Mouse (Mus musculus) forebrain, embryonic 11.5 days (tissue): ENCODE data around the gene Otog. TPM values are rescaled to one million over a fixed set of nuclear protein-coding genes. Genes with fewer than 3 reads are reported as not detected.

ENCODE experiments used
- ATAC-seq: fragments of 200-750 bp; cut with Nextera tagmentation; replicated peaks from 2 replicates; pipeline ENCODE4 v1.8.0; 2017; ENCODE audit warnings: moderate TSS enrichment; ENCODE audit not compliant: low FRiP score
- DNase-seq: peaks from one replicate; pipeline ENCODE4 v3.0.0-alpha.2; 2017; ENCODE audit warnings: low spot score
- H3K27ac ChIP-seq: fragments of 300-500 bp; sonication (generic); 2 replicates; pipeline ENCODE4 v1.5.1; 2014; ENCODE audit warnings: low read depth, low read length
- H3K27me3 ChIP-seq: fragments of 300-500 bp; sonication (generic); 2 replicates; pipeline ENCODE4 v1.6.1; 2014; ENCODE audit warnings: mild to moderate bottlenecking, low read length, mixed read lengths; ENCODE audit not compliant: control insufficient read depth, insufficient read depth
- H3K36me3 ChIP-seq: fragments of 300-500 bp; sonication (generic); 2 replicates; pipeline ENCODE4 v1.6.1; 2014; ENCODE audit warnings: mild to moderate bottlenecking, low read length, moderate library complexity, mixed read lengths; ENCODE audit not compliant: control insufficient read depth, insufficient read depth
- H3K4me1 ChIP-seq: fragments of 300-500 bp; sonication (generic); replicated peaks from 2 replicates; pipeline ENCODE4 v1.6.1; 2014; ENCODE audit warnings: low read length, mixed read lengths; ENCODE audit not compliant: control insufficient read depth, insufficient read depth
- H3K4me2 ChIP-seq: fragments of 300-500 bp; sonication (generic); 2 replicates; pipeline ENCODE4 v1.6.1; 2014; ENCODE audit warnings: low read depth, mild to moderate bottlenecking, low read length, moderate library complexity, mixed read lengths; ENCODE audit not compliant: severe bottlenecking
- H3K4me3 ChIP-seq: fragments of 300-500 bp; sonication (generic); 2 replicates; pipeline ENCODE4 v1.5.1; 2014; ENCODE audit warnings: low read depth, low read length
- H3K9ac ChIP-seq: fragments of 300-500 bp; sonication (generic); 2 replicates; pipeline ENCODE4 v1.6.1; 2014; ENCODE audit warnings: low read length
- H3K9me3 ChIP-seq: fragments of 300-500 bp; sonication (generic); 2 replicates; pipeline ENCODE4 v1.6.1; 2016; ENCODE audit warnings: low read length, mixed read lengths; ENCODE audit not compliant: control insufficient read depth
- WGBS: fragments of 180-500 bp; shearing (Covaris S2); extraction: QIAGEN DNeasy Blood & Tissue Kit; methylation state at CpG from one replicate; pipeline ENCODE4 v1.1.7; 2014; 5-methylcytosine and 5-hydroxymethylcytosine counted together
- polyA plus RNA-seq: library from polyadenylated mRNA; unstranded; fragments of >200 nt; fragmentation: Nextera tagmentation; extraction: Ambion mirVana; gene quantifications from 2 replicates; pipeline ENCODE4 v1.2.1, GENCODE M21; 2014

The Otog gene
- polyA plus RNA-seq, 1 experiment from 2014 or later, result 0.11 TPM

- 73% methylated on average over 4 of the region's 4 CpGs for WGBS
- H3K27ac ChIP-seq, result no peak overlapping the region
- H3K36me3 ChIP-seq, result no peaks in the 10 kb centered on the region
- no peak for ATAC-seq
- no peak for DNase-seq
- H3K27me3 ChIP-seq, result no peaks in the 10 kb centered on the region
- no peak overlapping the region for H3K4me2 ChIP-seq
- no peak overlapping the region for H3K9ac ChIP-seq
- no peaks in the 10 kb centered on the region for H3K4me1 ChIP-seq
- no peak overlapping the region for H3K4me3 ChIP-seq
- H3K9me3 ChIP-seq, result no peaks in the 10 kb centered on the region
Observed at GRCm38 (mm10) chr7:46327896-46328295, 87.1 kb downstream of the Otog start.

DNA sequence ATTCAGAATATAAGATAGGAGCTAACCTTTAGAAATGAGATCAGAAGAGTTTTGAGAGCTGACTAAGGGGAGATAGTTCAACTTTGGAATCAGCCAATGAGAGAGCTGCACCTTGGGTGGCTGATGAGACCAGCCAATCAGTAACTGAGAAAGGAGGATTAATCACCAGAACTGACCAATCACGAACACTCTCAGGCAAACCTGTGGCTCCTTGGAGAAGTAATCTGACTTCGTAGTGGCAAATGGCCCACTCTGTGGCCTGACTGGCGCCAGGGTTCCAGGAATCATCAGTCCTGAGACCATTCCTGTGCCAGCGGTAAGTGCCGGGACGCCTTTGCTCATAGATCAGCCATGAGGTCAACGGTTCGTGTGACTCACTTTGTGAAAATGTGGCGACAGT is 96.6 kb downstream of the Otog start:
- Histone ChIP-seq H3K4me2 (no peak overlapping the region), H3K9ac (no peak overlapping the region), H3K4me3 (no peak overlapping the region), H3K4me1 (no peaks in the 10 kb centered on the region), H3K27ac (no peak overlapping the region), H3K27me3 (no peaks in the 10 kb centered on the region), H3K36me3 (no peaks in the 10 kb centered on the region), H3K9me3 (no peaks in the 10 kb centered on the region)
- ATAC-seq (no peak), DNase-seq (no peak)
- 92% methylated on average over 9 of the region's 9 CpGs for WGBS

GRCm38 (mm10) chr7:46339818-46340217 is 99.0 kb downstream of the Otog start:
- Histone ChIP-seq H3K4me1 (no peaks in the 10 kb centered on the region), H3K9me3 (no peaks in the 10 kb centered on the region), H3K9ac (no peak overlapping the region), H3K4me3 (no peak overlapping the region), H3K4me2 (no peak overlapping the region), H3K27me3 (no peaks in the 10 kb centered on the region), H3K27ac (no peak overlapping the region), H3K36me3 (no peaks in the 10 kb centered on the region)
- 40% methylated on average over 3 of the region's 3 CpGs for WGBS
- ATAC-seq (no peak), DNase-seq (no peak)

DNA sequence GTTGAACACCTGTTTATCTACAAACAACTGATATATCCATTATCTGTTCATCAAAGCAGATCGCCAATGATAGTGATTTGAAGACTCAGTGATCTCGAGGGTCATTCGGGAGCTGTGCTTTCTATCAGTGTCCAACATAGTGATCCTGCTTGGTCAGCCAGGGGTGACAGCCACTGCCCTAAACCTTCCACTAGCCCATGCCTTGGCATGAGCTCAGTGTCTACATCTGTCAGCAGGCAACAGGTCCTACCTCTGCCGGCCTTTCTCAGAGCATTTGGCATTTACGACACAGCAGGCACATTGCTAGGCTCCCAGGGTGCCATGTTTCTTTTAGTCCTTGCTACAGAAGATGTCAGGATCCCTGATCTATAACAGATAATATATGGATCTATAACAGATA is 99.5 kb downstream of the Otog start:
- DNase-seq, result no peak
- no peaks in the 10 kb centered on the region for H3K4me1 ChIP-seq
- H3K4me3 ChIP-seq, result no peak overlapping the region
- no peak overlapping the region for H3K9ac ChIP-seq
- ATAC-seq, result no peak
- H3K9me3 ChIP-seq, result no peaks in the 10 kb centered on the region
- no peak overlapping the region for H3K4me2 ChIP-seq
- no peaks in the 10 kb centered on the region for H3K27me3 ChIP-seq
- 79% methylated on average over 5 of the region's 5 CpGs for WGBS
- H3K27ac ChIP-seq, result no peak overlapping the region
- H3K36me3 ChIP-seq, result no peaks in the 10 kb centered on the region

- H3K9ac ChIP-seq, result no peak overlapping the region
- WGBS, result 85% methylated on average over 9 of the region's 9 CpGs
- H3K4me2 ChIP-seq, result no peak overlapping the region
- DNase-seq (no peak), ATAC-seq (no peak)
- no peaks in the 10 kb centered on the region for H3K4me1 ChIP-seq
- no peak overlapping the region for H3K27ac ChIP-seq
- no peaks in the 10 kb centered on the region for H3K27me3 ChIP-seq
- H3K36me3 ChIP-seq, result no peaks in the 10 kb centered on the region
- H3K9me3 ChIP-seq, result no peaks in the 10 kb centered on the region
- no peak overlapping the region for H3K4me3 ChIP-seq
Observed at GRCm38 (mm10) chr7:46341471-46341870, 100.7 kb downstream of the Otog start.

- Histone ChIP-seq H3K4me3 (no peak overlapping the region), H3K36me3 (no peaks in the 10 kb centered on the region), H3K4me2 (no peak overlapping the region), H3K9me3 (no peaks in the 10 kb centered on the region), H3K9ac (no peak overlapping the region), H3K4me1 (0 out of 2 replicates have a peak, but pooled peaks cover 4% of the 10 kb centered on the region), H3K27ac (no peak overlapping the region), H3K27me3 (peaks cover 22% of the 10 kb centered on the region)
- DNase-seq, result no peak
- ATAC-seq, result no peak
- WGBS, result 61% methylated on average over 4 of the region's 4 CpGs
Observed at GRCm38 (mm10) chr7:46347692-46348091, 106.9 kb downstream of the Otog start.

GRCm38 (mm10) chr7:46348813-46349212 is 108.0 kb downstream of the Otog start:
- no peak overlapping the region for H3K27ac ChIP-seq
- peak overlapping the region; percentile 27 for H3K4me2 ChIP-seq
- H3K27me3 ChIP-seq, result peaks cover 22% of the 10 kb centered on the region
- ATAC-seq, result no peak
- no peaks in the 10 kb centered on the region for H3K36me3 ChIP-seq
- H3K4me1 ChIP-seq, result 0 out of 2 replicates have a peak, but pooled peaks cover 4% of the 10 kb centered on the region
- no peak for DNase-seq
- H3K9ac ChIP-seq, result no peak overlapping the region
- WGBS, result under 1% methylated on average over 36 of the region's 36 CpGs
- no peaks in the 10 kb centered on the region for H3K9me3 ChIP-seq
- H3K4me3 ChIP-seq, result peak overlapping the region; percentile 3; the same call in 1 of the 2 replicates

- ATAC-seq, result no peak
- 0 out of 2 replicates have a peak, but pooled peaks cover 4% of the 10 kb centered on the region for H3K4me1 ChIP-seq
- H3K36me3 ChIP-seq, result no peaks in the 10 kb centered on the region
- H3K4me3 ChIP-seq, result no peak overlapping the region
- peaks cover 22% of the 10 kb centered on the region for H3K27me3 ChIP-seq
- 48% methylated on average over 9 of the region's 9 CpGs for WGBS
- no peak overlapping the region for H3K4me2 ChIP-seq
- no peak overlapping the region for H3K9ac ChIP-seq
- H3K9me3 ChIP-seq, result no peaks in the 10 kb centered on the region
- DNase-seq, result no peak
- H3K27ac ChIP-seq, result no peak overlapping the region
Observed at GRCm38 (mm10) chr7:46350119-46350702, 109.4 kb downstream of the Otog start.

DNA sequence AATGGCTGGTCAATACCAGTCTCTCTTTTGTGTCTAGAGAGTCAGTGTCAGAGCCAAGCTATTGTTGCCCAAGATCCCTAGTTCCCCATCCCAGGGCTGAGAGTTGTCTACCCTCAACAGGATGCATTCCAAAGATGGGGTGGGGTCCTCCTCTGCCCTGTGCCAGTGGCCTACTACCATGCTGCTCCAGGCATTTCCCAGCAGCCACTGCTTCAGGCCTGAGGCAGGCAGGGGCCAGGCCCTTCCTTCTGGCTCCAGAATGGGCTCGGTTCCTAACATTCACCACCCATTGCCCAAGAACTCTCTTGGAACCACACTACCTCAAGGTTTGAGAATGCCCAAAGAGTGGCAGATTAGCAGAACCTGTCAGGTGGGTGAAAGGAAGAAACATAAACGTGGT is 112.0 kb downstream of the Otog start:
- Histone ChIP-seq H3K4me1 (0 out of 2 replicates have a peak, but pooled peaks cover 4% of the 10 kb centered on the region), H3K9ac (no peak overlapping the region), H3K36me3 (no peaks in the 10 kb centered on the region), H3K4me3 (no peak overlapping the region), H3K27ac (no peak overlapping the region), H3K4me2 (no peak overlapping the region), H3K27me3 (peaks cover 22% of the 10 kb centered on the region), H3K9me3 (no peaks in the 10 kb centered on the region)
- WGBS, result 65% methylated on average over 2 of the region's 2 CpGs
- DNase-seq (no peak), ATAC-seq (no peak)
